Mouse (Mus musculus) liver, embryonic 14.5 days (tissue): ENCODE measurements around the gene Vps13d. TPM values are rescaled to one million over a fixed set of nuclear protein-coding genes. Genes with fewer than 3 reads are reported as not detected.

ENCODE experiments used
- ATAC-seq: fragments of 200-750 bp; cut with Nextera tagmentation; 2 replicates; pipeline ENCODE4 v1.8.0; 2017; ENCODE audit warnings: moderate number of reproducible peaks, mild to moderate bottlenecking, moderate library complexity; ENCODE audit not compliant: insufficient read depth
- DNase-seq, 3 experiments: peaks; one replicate each; pipeline ENCODE4 v3.0.0-alpha.2; 2012 to 2013; ENCODE audit warnings: low read depth in 3 of 3, low spot score in 3 of 3
- H3K27ac ChIP-seq: fragments of 300-500 bp; sonication (generic); 2 replicates; pipeline ENCODE4 v1.5.1; 2014; ENCODE audit warnings: moderate library complexity, mild to moderate bottlenecking, control low read depth, inconsistent platforms
- H3K27me3 ChIP-seq: fragments of 300-500 bp; sonication (generic); 2 replicates; pipeline ENCODE4 v1.6.1; 2014; ENCODE audit warnings: mild to moderate bottlenecking, low read length, moderate library complexity; ENCODE audit not compliant: control insufficient read depth, insufficient read depth
- H3K36me3 ChIP-seq: fragments of 300-500 bp; sonication (generic); replicated peaks from 2 replicates; pipeline ENCODE4 v1.6.1; 2014; ENCODE audit warnings: low read depth; ENCODE audit not compliant: control insufficient read depth, insufficient read depth
- H3K4me1 ChIP-seq, 2 experiments: fragments of 200-500 bp in 1 of 2; fragments of 300-500 bp in 1 of 2; sonication (generic) in 1 of 2; replicated peaks; 2 replicates each; pipeline ENCODE4 v1.6.1; 2012 to 2014; ENCODE audit warnings: antibody characterized with exemption in 1 of 2, inconsistent platforms in 1 of 2, low read length in 1 of 2; ENCODE audit not compliant: control insufficient read depth in 2 of 2, insufficient read depth in 2 of 2
- H3K4me2 ChIP-seq: fragments of 300-500 bp; sonication (generic); 2 replicates; pipeline ENCODE4 v1.6.1; 2014; ENCODE audit warnings: low read depth, mild to moderate bottlenecking, control low read depth, moderate library complexity
- H3K4me3 ChIP-seq, 2 experiments: fragments of 200-500 bp in 1 of 2; fragments of 300-500 bp in 1 of 2; sonication (generic) in 1 of 2; 2 replicates each; pipeline ENCODE4 v1.5.1; 2012 to 2014; ENCODE audit warnings: low read depth in 2 of 2, low read length in 2 of 2, mild to moderate bottlenecking in 2 of 2, control low read depth in 1 of 2, inconsistent platforms in 1 of 2, moderate library complexity in 1 of 2; ENCODE audit not compliant: insufficient read depth in 1 of 2
- H3K9ac ChIP-seq: fragments of 300-500 bp; sonication (generic); replicated peaks from 2 replicates; pipeline ENCODE4 v1.6.1; 2014; ENCODE audit warnings: mild to moderate bottlenecking, control low read depth, moderate library complexity
- H3K9me3 ChIP-seq: fragments of 300-500 bp; sonication (generic); 2 replicates; pipeline ENCODE4 v1.6.1; 2016; ENCODE audit warnings: low read length, mixed read lengths; ENCODE audit not compliant: control insufficient read depth
- CTCF ChIP-seq: IDR thresholded peaks from 2 replicates; pipeline ENCODE4 v1.5.1; 2016; ENCODE audit warnings: antibody characterized with exemption, low read depth, control low read depth
- EP300 ChIP-seq: IDR thresholded peaks from 2 replicates; pipeline ENCODE4 v1.6.1; 2016; ENCODE audit warnings: antibody characterized with exemption, low read depth
- WGBS: fragments of 180-500 bp; shearing (Covaris S2); extraction: QIAGEN DNeasy Blood & Tissue Kit; methylation state at CpG from one replicate; pipeline ENCODE4 v1.1.7; 2014; ENCODE audit not compliant: insufficient replicate concordance; 5-methylcytosine and 5-hydroxymethylcytosine counted together
- polyA plus RNA-seq, 2 experiments: library from polyadenylated mRNA; depleted of rRNA in 1 of 2; stranded (reverse) in 1 of 2; unstranded in 1 of 2; fragments of >200 nt; fragmentation: Nextera tagmentation in 1 of 2; extraction: Ambion mirVana in 1 of 2; gene quantifications; 2 replicates each; pipeline versions ENCODE4 v1.2.1 to v1.2.3; 2012 to 2014

Vps13d gene
- polyA plus RNA-seq, 2 experiments = 5.3 to 7.1 TPM

DNA sequence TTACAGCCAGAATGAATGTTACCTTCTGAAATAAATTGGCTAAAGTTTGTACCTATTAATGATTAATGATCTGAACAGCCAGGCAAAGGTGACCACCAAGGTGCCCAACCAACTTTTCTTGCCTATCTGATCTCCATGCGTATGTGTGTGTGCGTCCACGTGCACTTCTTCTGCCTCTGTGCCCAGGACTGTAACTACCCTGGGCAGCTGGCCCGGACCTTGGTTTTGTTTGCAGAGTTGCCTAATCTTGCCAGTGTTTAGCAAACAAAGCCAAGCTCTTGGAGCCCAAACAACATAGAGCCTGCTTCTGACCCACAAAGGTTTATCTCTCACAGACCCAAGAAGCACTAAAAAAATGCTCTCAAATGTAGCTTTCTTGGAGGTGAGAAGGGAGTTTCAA, 237.6 kb downstream of the Vps13d start:
- no peak for DNase-seq
- H3K4me2 ChIP-seq = no peak overlapping the region
- H3K9ac ChIP-seq = no peak overlapping the region

GRCm38 (mm10) chr4:144956293-144956692, 238.5 kb downstream of the Vps13d start:
- no peak for TF ChIP-seq EP300
- TF ChIP-seq CTCF = no peak
- 21% methylated on average over 1 of the region's 1 CpGs for WGBS
- Histone ChIP-seq H3K27me3 (no peaks in the 10 kb centered on the region), H3K9me3 (no peaks in the 10 kb centered on the region), H3K4me2 (no peak overlapping the region), H3K27ac (no peak overlapping the region), H3K4me3 (no peak overlapping the region), H3K4me1 (peaks cover 0 to 9% of the 10 kb centered on the region in 2 experiments; a peak in 3 of 4 replicates), H3K9ac (no peak overlapping the region), H3K36me3 (no peaks in the 10 kb centered on the region)
- DNase-seq = no peak
- no peak for ATAC-seq

More for the DNA sequence above, 237.6 kb downstream of the Vps13d start:
- no peak for TF ChIP-seq EP300
- no peak for TF ChIP-seq CTCF
- Histone ChIP-seq H3K27ac (no peak overlapping the region), H3K9me3 (no peaks in the 10 kb centered on the region), H3K4me1 (peaks cover 0 to 10% of the 10 kb centered on the region in 2 experiments; a peak in 2 of 4 replicates), H3K36me3 (no peaks in the 10 kb centered on the region), H3K4me3 (no peak overlapping the region), H3K27me3 (no peaks in the 10 kb centered on the region)
- ATAC-seq = peak; percentile 31
- 53% methylated on average over 4 of the region's 4 CpGs for WGBS

DNA sequence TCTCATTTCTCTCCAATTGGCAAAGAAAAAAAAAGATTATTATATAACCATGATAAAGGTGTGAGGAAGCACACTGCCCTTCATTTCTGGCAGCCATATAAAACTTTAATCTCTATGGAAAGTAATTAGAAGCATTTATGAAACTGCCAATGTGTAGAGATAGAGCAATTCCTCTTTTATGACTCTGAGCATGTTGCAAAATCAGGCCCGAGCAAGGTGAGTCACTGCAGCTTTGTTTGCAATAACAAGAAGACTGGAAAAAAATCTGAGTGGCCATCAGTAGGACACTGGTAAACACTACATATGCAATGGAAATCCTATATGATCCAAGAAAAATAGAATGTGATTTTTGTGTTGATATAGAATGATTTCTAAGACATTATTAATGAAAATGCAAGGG, 238.9 kb downstream of the Vps13d start:
- Histone ChIP-seq H3K36me3 (no peaks in the 10 kb centered on the region), H3K4me3 (no peak overlapping the region), H3K27me3 (no peaks in the 10 kb centered on the region), H3K4me1 (peaks cover 4 to 9% of the 10 kb centered on the region in 2 experiments; a peak in 3 of 4 replicates), H3K4me2 (no peak overlapping the region), H3K27ac (no peak overlapping the region), H3K9me3 (no peaks in the 10 kb centered on the region), H3K9ac (no peak overlapping the region)
- no peak for TF ChIP-seq CTCF
- no peak for TF ChIP-seq EP300
- ATAC-seq = no peak
- no peak for DNase-seq
- 39% methylated on average over 1 of the region's 1 CpGs for WGBS

DNA sequence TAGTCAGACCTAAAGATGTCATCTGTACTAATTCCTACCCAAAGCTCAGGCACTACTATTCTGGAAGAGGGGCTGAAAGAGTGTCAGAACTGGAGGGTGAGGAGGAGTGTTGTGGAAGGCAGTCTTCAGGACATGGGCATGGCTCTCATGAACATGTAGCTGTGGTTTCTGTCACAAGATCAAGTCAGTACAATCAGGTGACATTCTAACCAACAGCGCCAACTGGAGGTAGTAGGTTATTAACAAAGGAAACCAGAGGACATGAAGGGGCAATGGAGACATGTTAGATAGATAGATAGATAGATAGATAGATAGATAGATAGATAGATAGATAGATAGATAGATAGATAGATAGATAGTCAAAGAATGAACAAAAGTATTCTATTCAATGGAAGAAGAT, 241.4 kb downstream of the Vps13d start:
- 81% methylated on average over 1 of the region's 1 CpGs for WGBS
- ATAC-seq (no peak), DNase-seq (no peak)
- H3K4me2 ChIP-seq = no peak overlapping the region
- no peak for TF ChIP-seq CTCF
- no peak for TF ChIP-seq EP300
- H3K9ac ChIP-seq = no peak overlapping the region
- H3K4me1 ChIP-seq = peaks cover 28 to 30% of the 10 kb centered on the region in 2 experiments
- H3K9me3 ChIP-seq = no peaks in the 10 kb centered on the region
- no peaks in the 10 kb centered on the region for H3K27me3 ChIP-seq
- H3K4me3 ChIP-seq = no peak overlapping the region
- H3K27ac ChIP-seq = no peak overlapping the region
- no peaks in the 10 kb centered on the region for H3K36me3 ChIP-seq

- no peak for ATAC-seq
- no peak overlapping the region for H3K4me2 ChIP-seq
- H3K9ac ChIP-seq = no peak overlapping the region
- no peaks in the 10 kb centered on the region for H3K27me3 ChIP-seq
- H3K4me1 ChIP-seq = peaks cover 35 to 38% of the 10 kb centered on the region in 2 experiments
- no peaks in the 10 kb centered on the region for H3K36me3 ChIP-seq
- H3K27ac ChIP-seq = no peak overlapping the region
- no peak for DNase-seq
- H3K9me3 ChIP-seq = no peaks in the 10 kb centered on the region
- TF ChIP-seq EP300 (no peak), CTCF (no peak)
- no peak overlapping the region for H3K4me3 ChIP-seq
- WGBS = 75% methylated on average over 7 of the region's 7 CpGs
Observed at GRCm38 (mm10) chr4:144951859-144952258, 242.9 kb downstream of the Vps13d start.
